Mouse (Mus musculus): ENCODE data around the gene Ube2g2. TPM values are rescaled to one million over a fixed set of nuclear protein-coding genes. Genes with fewer than 3 reads are reported as not detected.

Ube2g2 gene
- 47.9 and 51.8 TPM in 2 replicates for polyA plus RNA-seq (2012; rRNA removed)

- DNase-seq (ENCODE audit: extremely low spot score in 1 of 2, low spot score in 1 of 2): peak; percentile 66 to 91
Measured at GRCm38 (mm10) chr10:77622055-77622988, at the start of gene Ube2g2. Gene Ube2g2 (plus strand): TSS chr10:77622275.

GRCm38 (mm10) chr10:77573162-77573561 lies 48.9 kb upstream of the Ube2g2 start:
- DNase-seq (ENCODE audit: extremely low spot score in 1 of 2, low spot score in 1 of 2): no peak

GRCm38 (mm10) chr10:77580027-77580920 lies 41.8 kb upstream of the Ube2g2 start:
- DNase-seq (ENCODE audit: extremely low spot score in 1 of 2, low spot score in 1 of 2): no peak

DNA sequence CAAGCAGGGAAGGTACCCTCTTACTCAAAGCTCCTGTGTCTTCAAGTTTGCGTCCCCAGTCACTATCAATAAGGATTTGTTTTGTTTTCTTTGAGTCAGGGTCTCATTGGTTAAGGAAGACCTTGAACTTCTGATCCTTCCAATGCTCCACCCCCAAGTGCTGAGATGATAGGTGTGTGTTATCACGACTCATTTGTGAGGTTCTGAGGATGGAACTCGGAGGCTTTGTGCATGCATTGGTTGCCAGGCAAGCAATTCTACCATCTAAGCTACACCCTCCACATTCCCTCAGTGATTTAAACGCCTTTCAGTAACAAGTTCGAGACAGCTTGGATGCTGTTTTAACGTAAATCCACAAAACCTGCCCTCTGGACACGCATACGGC lies 41.1 kb upstream of the Ube2g2 start:
- peak in 1 of 2 experiments; percentile 24 for DNase-seq (ENCODE audit: extremely low spot score in 1 of 2, low spot score in 1 of 2)

- DNase-seq (ENCODE audit: extremely low spot score in 1 of 2, low spot score in 1 of 2): peak; percentile 91 to 95
Measured at GRCm38 (mm10) chr10:77581408-77582284, 40.4 kb upstream of the Ube2g2 start, which contains the start of gene Pttg1ip. Gene Pttg1ip (plus strand): TSS chr10:77581720.

DNA sequence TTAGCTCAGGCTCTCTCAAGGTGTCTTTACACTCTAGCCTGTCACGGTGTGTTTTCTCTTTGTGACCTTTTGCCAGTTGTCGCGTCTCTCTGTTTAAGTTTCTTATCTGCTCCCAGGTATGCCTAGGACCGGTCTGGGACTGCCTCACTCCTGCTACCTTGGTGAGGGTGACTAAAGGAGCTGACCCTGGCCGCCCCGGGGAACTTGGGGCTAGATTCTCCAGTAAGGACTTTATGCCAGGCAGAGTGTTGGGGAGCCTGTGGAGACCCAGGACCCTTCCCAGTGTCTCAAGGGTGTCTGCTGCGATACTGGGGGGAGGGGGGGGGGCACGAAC lies 39.8 kb upstream of the Ube2g2 start:
- no peak for DNase-seq (ENCODE audit: extremely low spot score in 1 of 2, low spot score in 1 of 2)

DNA sequence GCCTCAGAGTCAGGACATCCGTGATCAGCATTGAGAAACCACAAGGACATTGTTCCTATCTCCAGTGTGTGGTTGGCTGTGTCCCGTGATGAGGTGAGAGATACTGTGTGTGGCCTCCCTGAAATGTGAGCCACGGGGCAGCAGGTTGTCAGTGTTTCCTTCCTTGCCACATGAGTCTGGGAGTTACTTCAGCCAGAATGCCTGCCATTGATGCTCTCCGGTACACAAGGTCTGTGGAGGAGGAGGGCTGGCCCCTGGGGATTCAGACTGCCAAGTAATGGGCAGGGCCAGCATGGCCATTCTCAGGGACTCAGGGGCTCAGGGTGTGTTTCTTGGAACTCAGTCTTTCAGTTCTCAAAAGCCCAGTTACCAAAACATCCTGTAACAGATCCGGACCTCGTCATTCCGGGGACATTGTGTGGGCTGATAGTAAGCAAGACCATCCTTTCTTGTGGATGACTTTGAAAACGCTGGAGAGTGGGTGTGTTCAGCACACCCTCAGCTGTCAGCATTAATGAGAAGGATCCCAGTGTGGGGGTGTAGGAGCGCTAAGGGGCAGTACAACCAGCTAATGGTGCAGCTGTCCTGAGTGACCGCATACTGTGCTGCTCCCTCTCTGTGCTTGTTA lies 38.2 kb upstream of the Ube2g2 start:
- DNase-seq (ENCODE audit: extremely low spot score in 1 of 2, low spot score in 1 of 2): no peak

GRCm38 (mm10) chr10:77586637-77587036 lies 35.4 kb upstream of the Ube2g2 start:
- DNase-seq (ENCODE audit: extremely low spot score in 1 of 2, low spot score in 1 of 2): no peak

- DNase-seq (ENCODE audit: extremely low spot score in 1 of 2, low spot score in 1 of 2): no peak
Measured at GRCm38 (mm10) chr10:77587091-77587775, 34.8 kb upstream of the Ube2g2 start.

DNA sequence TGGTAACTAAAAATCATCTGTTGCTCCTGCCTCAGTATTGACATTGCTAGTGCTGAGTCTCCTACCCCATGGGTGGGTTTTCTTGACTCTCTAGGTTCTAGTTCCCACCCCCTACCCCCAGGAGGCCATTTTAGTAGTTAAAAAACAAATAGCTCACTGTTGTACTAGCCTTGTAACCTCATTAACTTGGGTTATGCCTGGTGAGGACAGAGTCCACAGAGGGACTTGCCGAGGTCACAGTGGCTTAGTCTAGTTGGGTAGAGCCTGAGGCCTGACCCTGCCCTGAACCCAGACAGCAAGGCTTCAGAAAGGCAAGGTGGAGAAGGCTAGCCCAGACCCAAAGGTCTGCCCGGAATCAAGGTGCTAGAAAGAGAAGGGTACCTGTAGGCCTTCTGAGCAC lies 34.0 kb upstream of the Ube2g2 start:
- DNase-seq (ENCODE audit: extremely low spot score in 1 of 2, low spot score in 1 of 2): no peak

DNA sequence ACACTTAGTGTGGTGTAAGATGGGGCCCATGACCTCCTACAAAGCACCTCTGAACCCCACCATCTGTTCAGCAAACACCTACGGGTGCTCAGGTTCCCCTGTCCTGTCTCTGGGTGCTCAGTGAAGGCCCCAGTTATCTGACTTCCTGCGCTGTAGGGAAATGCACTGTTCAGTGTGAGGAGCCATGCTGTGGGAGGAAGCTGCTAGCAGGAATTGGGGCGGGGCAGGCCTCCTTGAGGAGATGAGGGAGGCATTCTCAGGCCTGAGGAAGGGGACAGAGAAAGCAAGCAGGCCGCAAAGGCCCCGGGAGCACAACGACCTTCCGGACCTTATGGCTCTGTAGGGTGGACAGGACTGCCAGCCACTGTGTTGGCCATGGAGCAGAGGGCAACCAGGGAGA lies 33.0 kb upstream of the Ube2g2 start:
- no peak for DNase-seq (ENCODE audit: extremely low spot score in 1 of 2, low spot score in 1 of 2)

DNA sequence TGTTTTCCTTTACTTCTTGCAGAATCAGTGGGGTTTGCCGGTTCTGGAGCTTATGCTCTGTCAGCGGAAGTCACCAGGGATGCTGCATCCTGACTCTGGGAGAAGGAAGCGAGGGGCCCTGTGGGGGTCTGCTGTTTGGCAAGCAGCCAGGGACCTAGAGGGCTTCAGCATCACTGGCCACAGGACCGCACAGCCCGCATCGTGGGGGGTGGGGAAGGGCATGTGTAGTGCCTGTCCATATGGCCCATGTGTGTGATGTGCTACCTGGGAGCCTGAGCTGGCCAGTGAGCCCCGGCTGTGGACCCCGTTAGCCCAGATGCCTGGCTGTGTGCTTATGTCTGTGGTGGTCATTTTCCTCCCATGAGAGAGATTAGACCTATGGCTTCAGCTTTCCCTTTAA lies 32.3 kb upstream of the Ube2g2 start:
- DNase-seq (ENCODE audit: extremely low spot score in 1 of 2, low spot score in 1 of 2): no peak

GRCm38 (mm10) chr10:77590812-77591211 lies 31.3 kb upstream of the Ube2g2 start:
- peak in 1 of 2 experiments; percentile 60 for DNase-seq (ENCODE audit: extremely low spot score in 1 of 2, low spot score in 1 of 2)

GRCm38 (mm10) chr10:77591546-77591945 lies 30.5 kb upstream of the Ube2g2 start:
- peak; percentile 86 to 89 for DNase-seq (ENCODE audit: extremely low spot score in 1 of 2, low spot score in 1 of 2)

DNA sequence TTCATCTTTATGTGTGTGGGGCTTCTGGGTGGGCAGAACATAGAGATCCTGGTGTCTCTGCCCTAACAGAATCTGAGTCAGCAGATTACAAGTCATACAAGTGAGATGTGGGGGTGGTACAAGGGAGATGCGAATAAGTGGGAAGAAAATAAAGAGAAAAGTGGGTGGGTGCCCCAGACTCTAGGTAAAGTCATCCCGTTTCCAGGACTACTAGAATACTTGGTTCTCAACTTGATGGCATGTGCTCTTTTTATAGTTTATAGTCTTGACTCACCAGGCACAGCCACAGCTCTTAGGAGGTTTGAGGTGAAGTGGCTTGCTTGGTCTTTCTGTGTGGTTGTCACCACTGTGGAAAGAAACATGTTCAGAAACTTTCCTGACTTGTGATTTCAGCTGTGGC lies 26.0 kb upstream of the Ube2g2 start:
- peak in 1 of 2 experiments; percentile 64 for DNase-seq (ENCODE audit: extremely low spot score in 1 of 2, low spot score in 1 of 2)

- DNase-seq (ENCODE audit: extremely low spot score in 1 of 2, low spot score in 1 of 2): no peak
Measured at GRCm38 (mm10) chr10:77603021-77603420, 19.1 kb upstream of the Ube2g2 start.

DNA sequence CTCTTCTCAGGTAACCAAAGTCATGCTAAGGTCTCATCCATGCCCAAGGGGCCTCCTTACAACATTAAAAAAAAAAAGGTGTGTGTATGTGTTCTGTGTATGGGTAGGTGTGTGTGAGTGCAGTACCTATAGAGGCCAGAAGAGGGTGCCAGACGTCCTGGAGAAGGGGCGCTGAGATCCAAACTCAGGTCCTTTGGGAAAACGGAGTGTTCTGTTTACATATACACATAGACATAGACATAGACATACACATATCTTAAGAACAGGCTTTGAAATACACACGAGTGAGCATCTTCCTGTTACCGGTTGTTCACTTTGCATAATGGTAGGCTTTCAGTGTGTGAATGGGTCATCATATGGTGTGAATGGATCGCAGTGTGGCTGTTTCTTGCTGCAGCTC lies 18.0 kb upstream of the Ube2g2 start:
- no peak for DNase-seq (ENCODE audit: extremely low spot score in 1 of 2, low spot score in 1 of 2)

DNA sequence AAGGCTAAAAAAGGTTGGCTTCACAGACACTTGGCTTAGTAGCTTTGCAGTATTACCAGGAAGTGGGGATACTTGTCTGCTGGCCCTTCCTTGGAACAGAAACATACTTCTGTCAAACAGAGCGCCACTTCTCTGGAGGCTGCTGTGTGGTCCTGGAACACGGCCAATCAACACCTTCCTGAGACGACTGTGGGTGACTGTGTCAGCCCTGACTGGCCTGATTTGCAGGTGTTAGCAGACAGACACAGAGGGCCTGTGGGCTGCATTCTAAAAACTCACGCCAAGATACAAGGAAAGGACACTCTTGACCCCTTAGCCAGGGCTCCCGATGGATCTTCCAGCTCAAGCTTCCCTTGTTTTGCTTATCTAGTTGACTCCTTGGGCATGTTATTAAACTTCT lies 17.1 kb upstream of the Ube2g2 start:
- DNase-seq (ENCODE audit: extremely low spot score in 1 of 2, low spot score in 1 of 2): no peak

- no peak for DNase-seq (ENCODE audit: extremely low spot score in 1 of 2, low spot score in 1 of 2)
Measured at GRCm38 (mm10) chr10:77605368-77605767, 16.7 kb upstream of the Ube2g2 start.

All from frontal cortex, adult 2 months (tissue).